Comparison of ENCODE assay signal across 30 mouse cellular contexts in genomic region chr8:70627041-70627440, GRCm38 (mm10). TPM values are rescaled to one million over a fixed set of nuclear protein-coding genes. Genes with fewer than 3 reads are reported as not detected.
"Had no signal": no experiment of that assay in that cellular context is flagged by ENCODE, and none has a peak within 500 bp of the region (broad histone marks: within the 10 kb centered on the region; RNA-seq: fewer than 3 reads in every experiment).

No protein-coding gene starts in this region.

- DNase-seq: gastrocnemius, postnatal 14 days; gastrocnemius, postnatal 36 days; heart, adult 11 months; heart, adult 2 months; heart, postnatal 10 days; heart, postnatal 36 days; kidney, adult 11 months; kidney, adult 2 months; kidney, adult 9 months; kidney, postnatal 14 days; kidney, postnatal 36 days; layer of hippocampus, adult 9-11 months; layer of hippocampus, postnatal 36 days; left cerebral cortex, postnatal 4 days had no signal

- H3K4me3 ChIP-seq: heart, adult 2 months; heart, embryonic 12.5 days; hindbrain, embryonic 13.5 days; hindbrain, embryonic 15.5 days; kidney, embryonic 15.5 days; limb, embryonic 13.5 days; limb, embryonic 15.5 days; liver, embryonic 12.5 days had no signal

- H3K27ac ChIP-seq: heart, adult 2 months; hindbrain, embryonic 13.5 days; hindbrain, embryonic 15.5 days; hindbrain, postnatal 0 days; kidney, embryonic 15.5 days; kidney, postnatal 0 days; limb, embryonic 13.5 days; limb, embryonic 15.5 days; liver, embryonic 14.5 days had no signal

RNA-seq across cellular contexts. Expression of gene Gdf15, which starts 5.2 kb away (rescaled TPM):
- total RNA-seq: gastrocnemius, postnatal 14 days; layer of hippocampus, adult 18-20 months; layer of hippocampus, adult 8-10 months; layer of hippocampus, postnatal 14 days; layer of hippocampus, postnatal 36 days; left cerebral cortex, adult 18-20 months; left cerebral cortex, postnatal 14 days; left cerebral cortex, postnatal 4 days had no signal
- polyA plus RNA-seq: hindbrain, embryonic 11.5 days; limb, embryonic 13.5 days had no signal
